Mouse (Mus musculus) cerebellum, postnatal 36 days (tissue): ENCODE measurements around the gene Klk4.

Source experiments
- DNase-seq, 2 experiments: peaks; one replicate each; pipeline ENCODE4 v3.0.0; 2021 to 2022; ENCODE audit warnings: mixed read lengths in 2 of 2

Gene Klk4

DNA sequence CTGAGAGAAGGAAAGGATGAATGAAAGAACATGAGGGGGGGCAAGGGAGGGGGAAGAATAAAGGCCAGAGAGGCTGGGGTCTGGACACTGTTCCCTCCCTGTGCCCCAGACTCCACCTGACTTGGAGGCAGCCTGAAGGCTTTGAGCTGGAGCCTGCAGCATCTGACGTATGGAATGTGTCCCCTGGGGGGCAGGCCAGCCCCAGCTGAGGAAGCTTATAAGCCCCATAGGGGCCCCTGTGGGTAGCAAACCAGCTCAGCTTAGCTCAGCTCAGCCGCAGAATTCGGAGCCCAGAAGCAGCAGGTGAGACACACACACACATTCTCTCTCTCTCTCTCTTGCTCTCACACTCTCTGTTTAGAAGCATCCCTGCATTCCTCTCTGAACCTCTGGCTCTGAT is at the start of gene Klk4:
Gene Klk4 (plus strand): TSS at position 249 of the 400 bp plus-strand sequence.
- DNase-seq: no peak

DNA sequence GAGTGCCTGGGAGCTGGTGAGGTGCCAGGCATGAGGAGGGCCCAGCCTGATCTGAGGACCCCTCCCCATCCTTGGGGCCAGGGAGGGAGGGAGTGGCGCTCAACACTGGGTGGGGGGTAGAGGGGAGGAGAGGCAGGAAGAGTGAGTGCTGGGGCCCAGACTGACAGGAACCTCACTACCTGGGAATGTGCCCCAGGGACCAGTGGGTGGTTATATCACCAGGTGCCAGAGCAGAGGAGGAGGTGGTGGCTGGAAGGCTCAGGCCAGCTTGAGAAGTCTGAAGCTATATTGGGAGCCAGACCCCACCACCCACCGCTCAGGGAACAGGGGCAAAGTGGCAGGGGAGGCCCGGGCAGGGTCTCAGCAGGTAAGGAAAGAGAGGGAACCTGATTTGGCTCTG is 39.3 kb upstream of the Klk4 start, which contains the start of gene Klk5:
Gene Klk5 (plus strand): TSS at position 271 of the 400 bp plus-strand sequence.
- no peak for DNase-seq

DNA sequence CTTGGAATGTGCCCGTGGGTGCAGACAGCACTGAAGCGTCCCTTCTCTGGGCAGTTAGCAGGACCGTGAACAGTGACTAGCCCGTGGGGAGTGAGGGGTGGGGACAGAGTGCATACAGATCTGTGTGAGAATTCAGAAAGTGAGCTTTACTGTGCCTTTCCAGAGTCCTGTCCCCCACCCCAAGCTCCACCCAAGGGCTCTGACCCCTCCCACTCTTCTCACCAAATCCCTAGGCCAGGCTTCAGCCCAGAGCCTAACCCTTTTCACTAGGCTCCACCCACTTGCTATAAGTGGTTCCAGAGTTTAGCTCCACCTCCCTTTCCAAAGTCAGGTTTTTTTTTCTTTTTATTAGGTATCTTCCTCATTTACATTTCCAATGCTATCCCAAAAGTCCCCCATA is 37.2 kb upstream of the Klk4 start:
- DNase-seq: no peak

DNA sequence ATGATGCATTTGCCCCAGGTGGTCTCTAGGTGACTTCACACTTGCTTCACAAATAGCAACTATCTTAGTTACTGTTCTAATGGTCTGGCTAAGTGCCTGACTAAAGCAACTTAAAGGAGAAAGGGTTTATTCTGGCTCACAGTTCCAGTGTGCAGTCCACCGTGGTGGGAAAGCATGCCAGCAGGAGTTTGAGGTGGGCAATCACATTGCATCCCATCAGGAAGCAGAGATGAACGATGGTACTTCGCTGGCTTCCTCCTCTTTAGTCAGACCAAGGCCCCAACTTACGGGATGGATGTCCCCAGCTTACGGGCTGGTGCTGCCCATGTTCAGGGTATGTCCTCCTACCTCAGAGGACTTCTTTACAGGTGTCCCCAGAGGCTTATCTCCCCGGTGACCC is 29.3 kb upstream of the Klk4 start:
- DNase-seq: no peak

DNA sequence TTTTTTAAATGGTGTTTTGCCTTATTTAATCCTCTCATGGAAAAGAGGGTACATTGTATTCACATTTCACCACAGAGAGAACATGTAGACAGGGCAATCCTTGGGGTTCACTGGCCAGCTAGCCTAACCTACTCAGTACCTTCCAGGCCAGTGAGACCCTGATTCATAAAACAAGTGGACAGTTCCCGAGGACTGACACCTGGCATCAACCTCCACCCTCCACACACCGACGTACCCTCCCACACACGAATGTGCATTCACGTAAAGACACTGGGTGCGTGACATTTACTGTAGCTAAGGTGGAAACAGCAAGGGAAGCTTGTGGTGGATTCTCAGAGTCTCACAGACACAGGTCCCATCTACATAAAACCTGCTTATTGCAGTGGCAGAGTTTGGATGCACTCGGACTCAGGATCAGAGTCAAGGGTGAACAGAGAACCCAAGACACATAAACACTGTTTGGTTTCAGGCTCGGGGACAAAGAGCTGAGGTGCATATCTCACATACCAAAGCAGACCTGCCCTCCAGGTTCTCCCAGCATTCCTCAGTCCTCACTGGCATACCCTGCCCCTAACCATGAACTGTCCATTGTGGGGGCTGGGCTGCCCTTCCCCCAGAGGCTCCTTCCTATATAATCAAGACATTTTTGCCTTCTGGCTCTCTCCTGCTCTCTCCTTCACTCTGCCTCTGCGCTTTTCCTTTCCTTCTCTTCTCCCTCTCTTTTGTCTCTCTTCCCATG is 26.1 kb upstream of the Klk4 start:
- no peak for DNase-seq

DNA sequence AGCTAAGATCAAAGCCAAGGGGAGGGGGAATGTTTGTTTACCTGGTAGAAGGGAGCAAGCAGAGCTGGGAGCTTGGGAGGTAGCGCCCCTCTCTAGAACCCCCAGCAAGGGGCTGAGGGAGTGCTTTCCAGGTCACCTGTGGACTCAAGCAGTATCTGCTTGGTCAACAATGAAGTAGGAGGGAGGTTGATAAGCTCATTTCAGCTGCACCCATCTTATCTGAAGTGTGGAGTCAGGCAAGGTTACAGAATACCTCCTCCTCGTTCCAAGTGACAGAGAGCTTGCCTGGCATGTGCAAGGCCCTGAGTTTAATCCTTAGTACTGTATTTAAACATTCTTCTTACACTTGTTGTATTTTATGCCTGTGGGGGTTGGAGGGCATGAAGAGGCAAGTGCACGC is 25.3 kb upstream of the Klk4 start:
- no peak for DNase-seq

DNA sequence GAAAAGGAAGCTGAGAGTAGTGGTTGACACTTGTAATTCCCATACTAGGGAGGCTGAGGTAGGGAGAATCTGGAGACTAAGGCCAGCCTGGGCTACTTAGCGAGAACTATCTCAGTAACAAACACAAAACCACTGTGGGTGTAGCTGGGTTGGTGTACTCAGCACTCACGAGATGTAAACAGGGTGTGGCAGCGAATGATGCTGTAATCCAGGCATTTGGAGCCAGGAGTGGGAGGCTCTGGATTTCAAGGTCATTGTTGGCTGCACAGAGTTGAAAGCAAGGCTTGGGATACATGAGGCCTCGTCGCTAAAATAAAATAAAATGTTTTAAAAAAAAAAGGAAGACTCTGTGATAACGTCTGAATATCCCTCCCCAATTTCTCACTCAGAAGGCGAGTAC is 24.7 kb upstream of the Klk4 start:
- no peak for DNase-seq

DNA sequence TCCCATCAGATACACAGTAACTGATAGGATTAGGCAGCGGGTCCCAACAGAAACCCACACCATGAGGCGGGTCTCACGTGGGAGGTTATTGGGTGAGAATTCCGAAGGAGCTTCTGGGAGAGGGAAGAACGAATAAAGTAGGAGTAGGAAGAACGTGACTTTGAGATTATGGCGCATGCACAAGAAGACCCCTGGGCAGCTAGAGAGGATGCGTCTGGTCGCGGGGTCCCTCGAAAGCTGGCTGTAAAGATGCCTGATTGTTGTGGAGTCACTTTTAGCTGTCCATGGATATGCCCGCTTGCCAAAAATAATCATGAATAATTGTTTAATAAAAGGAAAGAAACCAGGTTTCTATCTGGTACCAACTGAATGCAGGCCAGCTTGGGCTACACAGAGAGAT is 23.5 kb upstream of the Klk4 start:
- DNase-seq: no peak

DNA sequence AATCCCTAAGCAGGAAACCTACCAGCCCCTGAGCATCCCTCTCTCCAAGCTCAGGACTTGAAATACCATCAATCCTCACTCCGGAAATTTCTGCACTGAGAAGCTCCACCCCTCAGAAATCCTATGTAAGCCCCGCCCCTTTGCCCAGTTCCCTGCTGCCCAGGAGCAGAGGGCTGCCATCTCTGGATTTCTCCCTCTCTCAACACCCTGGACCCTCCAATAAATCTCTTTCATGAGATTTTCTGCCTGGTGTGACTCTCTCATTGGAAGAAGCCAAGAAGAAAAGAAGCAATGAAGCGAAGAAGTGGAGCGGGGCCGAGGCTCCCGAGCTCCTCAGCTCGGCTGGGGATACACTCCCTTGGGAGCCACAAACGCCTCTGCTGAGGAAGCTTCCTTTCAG is 20.5 kb upstream of the Klk4 start:
- DNase-seq: no peak

DNA sequence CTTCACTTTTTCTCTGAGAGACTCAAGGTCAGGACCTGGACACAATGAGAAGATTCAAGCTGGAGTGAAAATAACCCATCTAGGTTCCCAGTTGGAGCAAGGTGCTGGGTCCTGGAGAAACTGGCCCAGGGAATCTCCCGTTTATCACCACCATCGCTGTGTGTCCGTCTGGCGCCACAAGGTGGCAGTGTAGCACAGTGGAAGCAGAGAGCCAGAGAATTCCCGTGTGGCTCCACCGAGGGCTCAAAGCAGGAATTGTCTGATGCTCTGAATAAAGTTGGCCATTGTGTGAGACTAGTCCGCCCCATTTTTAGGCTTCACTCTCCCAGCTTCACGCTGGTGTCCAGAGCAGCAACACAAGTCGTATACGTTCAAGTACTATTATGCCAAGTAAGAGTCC is 7.7 kb upstream of the Klk4 start:
- peak; percentile 31 to 34 for DNase-seq

DNA sequence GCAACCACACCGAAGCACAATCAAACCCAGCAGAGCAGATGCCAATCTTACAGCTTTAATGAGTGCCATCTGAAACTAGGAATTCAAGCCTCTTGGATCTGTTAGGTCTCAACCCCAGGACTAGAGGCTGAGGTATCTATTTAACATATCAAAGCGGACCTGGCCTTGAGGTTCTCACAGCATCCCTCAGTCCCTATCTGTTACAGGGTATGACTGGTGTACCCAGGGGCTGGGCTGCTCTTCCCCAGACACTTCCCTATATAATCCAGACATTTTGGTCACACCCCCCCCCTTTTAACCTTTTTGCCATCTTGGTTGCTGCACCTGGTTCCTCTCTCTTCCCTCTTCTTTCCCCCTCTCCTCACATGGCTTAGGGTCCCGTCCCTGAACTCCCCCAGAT is 7.3 kb upstream of the Klk4 start:
- DNase-seq: no peak

DNA sequence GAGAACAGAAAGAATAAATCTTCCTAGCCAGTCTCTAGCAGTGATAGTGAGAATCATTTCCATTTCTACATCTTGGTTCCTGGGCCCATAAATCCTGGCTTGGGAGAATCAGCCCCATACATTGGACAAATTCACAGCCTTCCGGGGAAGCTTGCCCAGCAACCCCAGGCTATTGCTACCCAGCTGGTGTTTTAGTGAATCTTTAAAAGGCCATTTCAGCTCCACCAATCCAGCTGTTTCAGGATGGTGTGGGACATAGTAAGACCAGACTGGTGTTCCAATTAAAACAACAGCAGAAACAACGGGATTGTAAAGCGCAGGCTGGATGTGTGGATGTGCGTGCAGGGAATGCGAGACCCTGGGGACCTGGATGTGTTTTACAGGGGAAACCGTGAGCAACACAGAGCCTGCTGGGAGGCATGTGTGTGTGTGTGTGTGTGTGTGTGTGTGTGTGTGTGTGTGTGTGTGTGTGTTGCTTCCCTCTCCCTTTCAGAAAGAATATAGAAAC is 6.0 kb upstream of the Klk4 start:
- no peak for DNase-seq

DNA sequence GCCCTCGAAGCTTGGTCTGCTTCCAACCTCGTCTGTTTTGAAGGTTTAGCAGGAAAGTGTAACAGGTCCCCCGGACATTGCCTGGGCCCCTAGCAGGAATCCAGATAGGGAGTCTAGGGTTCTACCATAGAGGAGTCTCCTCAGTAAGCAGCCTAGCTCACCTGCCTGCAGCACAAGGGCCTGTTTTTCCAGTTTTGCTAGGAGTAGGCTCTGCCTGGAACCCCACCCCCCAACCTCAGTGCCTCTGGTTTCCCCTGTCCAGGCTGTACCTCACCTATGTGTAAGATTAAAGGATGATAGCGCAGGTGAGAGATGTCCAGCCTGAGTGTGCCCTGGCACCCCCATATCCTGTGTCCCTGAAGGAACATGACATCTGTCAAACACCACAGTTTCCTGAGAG is 4.5 kb upstream of the Klk4 start:
- no peak for DNase-seq

DNA sequence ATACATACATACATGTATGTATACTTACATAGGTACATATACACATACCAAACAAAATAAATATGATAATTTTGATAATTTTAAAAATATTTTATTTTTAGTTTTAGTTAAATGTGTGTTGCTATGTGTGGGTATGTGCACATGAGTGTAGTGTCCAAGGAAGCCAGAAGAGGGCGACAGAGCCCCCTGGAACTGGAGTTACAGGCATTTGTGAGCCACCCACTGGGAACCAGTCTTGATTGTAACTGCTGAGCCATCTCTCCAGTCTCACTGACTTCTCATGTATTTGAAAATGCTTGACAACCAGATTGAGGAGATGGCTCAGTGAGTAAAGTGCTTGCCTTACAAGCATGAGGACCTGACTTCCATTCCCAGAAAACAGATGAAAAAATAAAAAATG is 2.7 kb upstream of the Klk4 start:
- no peak for DNase-seq

DNA sequence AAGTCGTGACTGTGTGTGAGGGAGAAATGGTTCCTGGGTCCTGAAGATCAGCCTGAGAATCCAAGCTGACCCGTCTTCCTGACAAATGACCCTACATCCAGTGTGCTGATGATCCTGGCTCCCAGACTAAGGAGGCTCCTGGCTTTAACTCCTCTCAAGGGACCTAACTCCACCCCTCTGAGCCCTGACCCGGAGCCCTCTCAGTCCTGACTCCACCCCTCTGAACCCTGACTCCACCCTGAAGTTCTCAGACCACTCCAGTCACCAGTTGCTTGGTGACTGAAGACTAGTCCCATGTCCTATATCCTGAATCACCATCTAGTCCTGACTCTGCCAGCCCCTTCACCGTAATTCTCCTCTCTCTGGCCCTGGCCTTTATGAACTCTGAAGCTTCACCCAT is 1.4 kb downstream of the Klk4 start:
- DNase-seq: no peak

DNA sequence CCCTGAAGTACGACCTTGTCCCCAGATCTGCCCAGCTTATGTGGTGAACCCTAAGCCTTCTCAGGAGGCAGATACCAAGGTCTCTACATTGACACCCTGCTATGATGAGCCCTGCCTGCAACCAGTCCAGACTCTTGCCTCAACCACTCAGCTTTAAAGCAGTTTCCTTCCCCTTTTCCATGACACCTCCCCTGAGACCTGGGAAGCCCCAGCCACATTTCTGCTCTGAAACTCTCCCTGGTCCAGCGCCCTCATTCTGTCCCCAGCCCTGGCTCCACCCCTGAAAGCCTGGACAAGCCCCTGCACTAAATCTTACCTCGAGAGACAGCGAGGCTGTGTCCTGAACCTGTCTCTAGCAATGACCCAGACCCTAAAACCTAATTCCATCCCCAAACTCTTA is 1.9 kb downstream of the Klk4 start:
- DNase-seq: no peak

DNA sequence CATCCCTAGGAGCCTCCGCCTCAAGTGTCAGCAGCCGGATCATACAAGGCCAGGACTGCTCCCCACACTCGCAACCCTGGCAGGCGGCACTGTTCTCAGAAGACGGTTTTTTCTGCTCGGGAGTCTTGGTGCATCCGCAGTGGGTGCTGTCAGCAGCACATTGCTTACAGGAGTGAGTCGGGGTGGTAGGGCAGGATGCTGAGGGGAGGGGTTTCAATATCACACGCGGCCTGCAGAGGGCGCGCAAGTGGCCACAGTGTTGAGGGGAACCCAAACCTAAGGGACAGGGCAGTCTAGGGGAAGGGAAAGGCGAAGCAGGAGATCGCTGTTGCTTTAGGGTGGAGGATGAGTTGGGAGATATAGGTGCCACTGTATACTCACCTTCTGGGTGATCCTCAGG is 2.6 kb downstream of the Klk4 start:
- DNase-seq: peak; percentile 2 to 17

DNA sequence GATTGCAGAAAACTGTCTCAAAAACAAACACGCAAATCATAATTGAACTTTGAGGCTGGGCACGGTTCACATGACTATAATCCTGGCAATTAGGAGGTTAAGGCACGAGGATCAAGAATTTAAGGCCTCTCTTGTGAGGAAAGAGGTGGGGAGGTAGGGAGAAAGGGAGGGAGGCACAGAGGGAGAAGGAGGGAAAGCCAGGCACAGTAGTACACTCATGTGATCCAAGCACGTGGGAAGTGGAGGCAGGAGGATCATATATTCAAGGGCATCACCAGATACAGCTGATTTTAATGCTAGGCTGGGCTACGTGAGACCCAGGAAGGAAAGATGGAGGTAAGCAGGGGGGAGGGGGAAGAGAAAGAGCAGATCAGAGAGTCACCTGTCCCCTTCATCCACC is 10.4 kb downstream of the Klk4 start:
- DNase-seq: no peak

DNA sequence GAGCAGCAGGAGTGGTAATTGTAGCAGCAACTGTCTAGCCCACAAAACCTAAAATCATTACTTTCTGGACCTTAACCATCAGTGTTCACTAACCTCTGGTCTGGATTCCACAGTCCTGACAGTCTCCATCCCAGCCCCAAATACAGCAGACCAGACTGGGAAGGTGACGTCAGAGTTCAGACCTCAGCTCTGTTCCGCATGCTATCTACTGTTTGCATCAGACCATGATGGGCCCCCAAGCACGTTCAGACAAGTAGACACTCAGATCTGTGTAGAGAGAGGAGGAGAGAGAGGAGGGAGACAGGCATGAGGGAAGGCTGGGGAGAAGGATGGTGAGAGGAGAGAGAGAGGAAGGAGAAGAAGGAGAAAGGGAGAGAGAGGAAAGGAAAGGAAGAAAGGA is 10.8 kb downstream of the Klk4 start:
- no peak for DNase-seq

DNA sequence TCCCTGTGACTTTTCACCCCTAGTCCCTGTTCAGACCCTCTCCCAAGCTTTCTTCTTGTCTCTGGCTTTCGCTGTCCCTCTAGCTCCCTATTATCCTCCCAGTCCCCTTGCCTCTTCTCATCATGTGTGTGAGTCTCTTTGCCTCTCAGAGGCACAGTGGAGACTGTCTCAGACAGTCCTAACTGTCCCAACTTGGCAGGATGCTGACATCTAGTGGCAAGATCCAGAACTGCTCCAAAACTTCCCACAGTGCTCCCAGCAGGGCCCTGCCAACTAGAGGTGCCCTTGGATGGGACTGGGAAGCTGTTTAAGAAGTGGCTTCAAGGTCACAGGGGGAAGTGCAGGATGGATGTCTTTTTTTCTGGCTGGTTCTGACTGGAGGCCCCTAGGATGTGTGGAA is 13.9 kb downstream of the Klk4 start:
- DNase-seq: peak; percentile 64 to 78

DNA sequence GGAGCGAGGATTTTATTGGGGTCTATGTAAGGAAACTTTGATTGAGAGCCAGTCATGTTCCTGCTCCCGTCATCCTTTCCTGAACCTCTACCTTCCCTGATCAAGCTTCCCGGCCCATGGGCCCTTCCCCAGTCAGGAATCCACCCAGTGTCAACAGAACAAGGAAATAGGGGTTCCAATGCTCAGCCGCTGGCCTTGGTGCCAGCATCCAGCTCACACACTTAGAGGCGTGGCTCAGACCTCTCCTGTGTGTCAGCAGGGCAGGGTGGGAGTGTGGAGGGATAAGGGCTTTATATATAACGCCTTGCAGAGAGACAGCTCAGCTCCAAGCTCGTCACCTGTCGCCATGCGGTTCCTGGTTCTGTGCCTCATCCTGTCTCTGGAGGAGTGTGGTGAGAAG is 33.9 kb downstream of the Klk4 start:
- DNase-seq: no peak

DNA sequence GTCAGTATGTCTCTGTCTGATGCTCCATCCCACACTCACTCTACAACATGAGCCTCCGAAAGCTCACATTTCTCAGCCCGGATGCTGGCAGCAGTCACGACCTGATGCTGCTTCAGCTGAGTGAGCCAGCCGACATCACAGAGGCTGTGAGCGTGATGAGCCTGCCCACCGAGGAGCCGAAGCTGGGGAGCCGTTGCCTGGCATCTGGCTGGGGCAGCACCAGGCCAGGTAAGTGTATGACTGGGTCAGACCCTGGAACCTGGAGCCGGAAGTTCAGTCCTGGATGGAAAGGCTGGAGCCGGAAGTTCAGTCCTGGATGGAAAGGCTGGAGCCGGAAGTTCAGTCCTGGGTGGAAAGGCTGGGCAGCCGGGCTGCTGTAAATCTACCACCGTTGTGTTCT is 37.5 kb downstream of the Klk4 start:
- DNase-seq: no peak

DNA sequence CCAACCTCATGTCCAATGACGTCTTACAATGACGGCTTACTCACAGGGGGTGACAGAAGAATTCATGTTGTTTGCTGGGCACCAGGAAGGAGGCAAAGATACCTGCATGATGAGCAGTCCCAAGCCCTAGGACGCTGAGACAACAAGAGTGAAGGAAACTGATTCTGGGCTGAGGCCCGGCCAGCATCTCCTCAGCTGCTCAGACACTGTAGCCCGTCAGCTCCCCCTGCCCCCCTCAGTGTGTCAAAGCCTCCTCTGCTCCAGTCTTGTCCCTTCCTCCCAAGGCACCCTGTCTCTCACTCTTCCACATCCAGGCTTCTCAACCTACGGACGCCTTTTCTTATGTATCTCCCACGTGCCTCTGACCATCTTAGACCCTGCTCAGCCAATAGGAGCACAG is 37.9 kb downstream of the Klk4 start:
- DNase-seq: no peak

DNA sequence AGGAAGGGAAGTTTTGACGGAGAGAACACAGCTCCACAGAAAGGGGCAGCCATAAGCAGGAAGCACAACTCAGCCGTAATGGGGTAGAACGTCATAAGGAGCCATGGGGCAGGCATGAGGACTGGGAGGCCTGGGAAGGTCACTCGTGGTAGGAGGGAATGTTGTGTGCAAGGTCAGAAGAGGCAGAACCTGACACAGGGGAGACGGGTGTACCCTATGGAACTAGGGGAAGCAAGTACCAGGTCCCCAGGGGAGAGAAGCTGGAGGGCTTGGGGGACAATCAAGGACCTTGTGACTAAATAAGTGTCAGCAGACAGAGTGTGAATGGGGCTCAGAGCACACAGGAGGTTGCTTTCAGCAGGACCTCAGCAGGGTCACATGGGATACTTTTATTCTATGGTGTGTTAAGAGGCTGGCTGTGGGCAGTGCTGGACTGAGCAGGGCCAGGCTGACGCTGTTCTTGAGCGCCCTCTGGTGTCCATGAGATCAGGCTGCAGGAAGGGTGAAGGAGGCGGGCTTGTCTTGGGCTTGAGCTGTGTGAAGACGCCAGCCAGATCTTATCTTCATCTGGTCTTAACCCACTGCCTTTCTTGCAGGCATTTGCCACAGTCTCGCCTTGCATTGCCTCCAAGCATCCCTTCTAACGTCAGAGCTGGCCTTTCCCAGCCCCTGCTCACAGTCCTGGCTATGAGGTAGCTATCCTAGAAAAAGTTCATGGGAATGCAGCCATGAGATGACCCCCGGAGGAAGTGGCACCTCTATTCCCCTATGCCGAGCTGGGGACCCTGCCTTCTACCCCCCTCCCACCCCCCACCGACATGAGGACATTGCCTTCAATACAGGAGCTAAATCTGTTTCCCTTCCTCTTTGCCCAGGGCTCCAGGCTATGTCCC is 38.8 kb downstream of the Klk4 start:
- peak; percentile 43 to 47 for DNase-seq
